Mouse (Mus musculus) megakaryocyte, adult 5-6 weeks (primary cell): ENCODE results near the gene Cdc14b. TPM values are rescaled to one million over a fixed set of nuclear protein-coding genes. Genes with fewer than 3 reads are reported as not detected.
A peak's percentile ranks its signal among the peaks of the same experiment; 100 is the strongest.

Source experiments
- ATAC-seq: 2 replicates; pipeline ENCODE4 v1.8.0; 2016; ENCODE audit warnings: mild to moderate bottlenecking, inconsistent platforms; ENCODE audit not compliant: poor library complexity, severe bottlenecking
- total RNA-seq, 2 experiments: library from RNA; stranded (forward) in 1 of 2; stranded (reverse) in 1 of 2; fragments of 153-499, 151-499 nt in 1 of 2; fragments of 221-1000, 200-1000 nt in 1 of 2; gene quantifications; 2 replicates each; pipeline versions ENCODE4 v1.2.3 to v1.2.4; 2015 to 2017

Gene Cdc14b
- total RNA-seq (2015) = 5.0 and 5.1 TPM in 2 replicates
- 3.7 and 5.1 TPM in 2 replicates for total RNA-seq (2017)

- ATAC-seq = peak; percentile 75
Observed at GRCm38 (mm10) chr13:64274879-64275753, at the start of gene Cdc14b. TSS of gene Cdc14b (minus strand) at chr13:64275290.

GRCm38 (mm10) chr13:64322561-64323281, 47.6 kb upstream of the Cdc14b start:
- ATAC-seq = no peak

GRCm38 (mm10) chr13:64320334-64320733, 45.2 kb upstream of the Cdc14b start:
- no peak for ATAC-seq

DNA sequence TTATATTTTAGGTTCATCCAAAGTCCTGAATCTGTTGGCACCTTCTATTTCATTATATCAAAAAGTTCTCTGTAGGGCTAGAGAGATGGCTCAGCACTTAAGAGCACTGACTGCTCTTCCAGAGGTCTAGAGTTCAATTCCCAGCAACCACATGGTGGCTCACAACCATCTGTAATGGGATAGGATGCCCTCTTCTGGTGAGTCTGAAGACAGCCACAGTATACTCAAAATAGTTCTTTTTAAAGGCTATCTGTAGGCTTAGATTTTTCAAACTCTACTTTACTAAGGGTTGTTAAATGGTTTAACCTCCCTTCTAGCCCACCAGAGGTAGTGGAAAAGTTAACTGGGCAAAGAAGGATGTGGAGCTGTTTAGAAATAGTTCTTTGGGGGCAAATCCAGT, 44.7 kb upstream of the Cdc14b start:
- ATAC-seq = no peak

- ATAC-seq = no peak
Observed at GRCm38 (mm10) chr13:64318355-64318754, 43.3 kb upstream of the Cdc14b start.

DNA sequence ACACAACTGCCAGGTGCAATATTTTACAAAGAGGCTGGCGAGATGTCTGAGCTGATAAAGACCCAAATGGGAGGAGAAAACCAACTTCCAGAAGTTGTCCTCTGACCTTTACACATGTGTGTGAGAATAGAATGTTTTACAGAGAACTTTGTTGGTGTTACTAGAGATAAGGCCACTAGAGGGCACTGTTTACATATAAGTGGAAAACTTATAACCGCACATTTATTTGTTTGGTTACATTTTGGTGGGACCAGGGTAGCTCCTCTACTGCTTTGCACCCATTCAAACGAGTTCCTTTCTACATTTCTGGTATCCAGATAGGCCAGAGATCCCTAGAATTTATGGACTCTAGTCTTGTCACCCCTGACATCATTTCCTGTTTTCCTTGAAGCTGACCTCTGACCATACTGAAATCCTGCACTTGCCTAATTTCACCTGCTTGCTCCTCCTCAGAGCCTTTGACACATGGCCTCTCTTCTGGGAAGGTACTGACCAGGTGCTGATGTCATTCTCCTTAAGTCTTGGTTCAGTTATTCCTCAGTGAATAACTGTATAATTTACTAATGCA, 40.5 kb upstream of the Cdc14b start:
- peak; percentile 43 for ATAC-seq

- ATAC-seq = no peak
Observed at GRCm38 (mm10) chr13:64314041-64314440, 39.0 kb upstream of the Cdc14b start.

DNA sequence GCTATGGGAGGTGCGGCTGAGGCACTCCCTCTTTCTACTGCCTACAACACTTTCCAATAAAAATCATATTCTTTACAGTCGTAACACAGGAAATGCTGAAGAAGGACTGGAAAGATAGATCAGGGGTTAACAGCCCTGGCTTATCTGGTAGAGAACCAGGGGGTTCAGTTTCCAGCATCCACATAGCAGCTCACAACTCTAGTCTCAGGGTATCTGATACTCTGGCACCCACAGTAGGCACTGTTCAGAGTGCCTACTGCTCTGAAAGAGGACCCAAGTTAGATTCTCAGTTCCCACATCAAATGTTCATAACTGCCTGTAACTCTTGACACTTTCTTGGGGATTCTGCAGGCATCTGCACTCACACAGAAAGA, 37.8 kb upstream of the Cdc14b start:
- peak; percentile 3 for ATAC-seq

DNA sequence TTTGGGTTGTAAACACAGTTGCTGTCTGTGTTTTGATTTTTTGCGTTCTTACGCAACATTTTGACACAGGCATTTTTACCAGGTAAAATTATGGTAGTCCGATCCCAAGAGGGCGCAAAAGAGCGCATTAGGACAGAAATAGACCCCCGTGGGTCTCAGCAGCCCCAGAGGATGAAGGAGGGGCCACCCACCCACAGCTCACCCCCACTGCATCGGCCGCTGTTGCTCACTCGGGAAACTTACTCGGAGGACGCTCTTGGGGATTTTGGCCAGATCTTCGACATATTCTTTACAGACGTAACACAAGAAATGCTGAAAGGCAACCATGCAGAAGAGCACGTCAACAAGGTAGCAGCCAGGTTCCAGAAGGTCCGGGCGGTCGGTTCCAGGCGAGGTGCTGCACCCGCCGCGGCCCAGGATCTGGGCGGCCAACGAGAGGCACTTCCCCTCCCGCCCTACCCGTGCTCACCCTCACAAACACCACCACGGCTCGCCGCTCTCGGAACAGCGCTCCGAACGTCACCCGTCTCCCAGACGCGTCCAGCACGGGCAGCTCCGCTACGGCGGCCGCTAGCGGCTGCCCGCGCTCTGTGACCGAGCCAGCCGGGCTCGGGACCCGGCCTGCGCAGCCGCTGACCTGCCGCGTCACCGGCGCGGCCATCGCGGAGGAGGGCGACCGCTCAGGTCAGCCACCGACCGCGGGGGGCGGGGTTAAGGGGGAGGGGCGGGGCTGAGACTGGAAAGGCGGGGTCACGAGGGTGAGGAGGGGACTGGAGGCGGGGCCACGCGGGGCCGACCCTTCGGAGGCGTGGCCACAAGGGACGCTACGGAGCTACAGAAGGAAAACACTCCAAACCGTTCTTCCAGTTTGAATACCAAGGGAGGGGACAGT, 37.2 kb upstream of the Cdc14b start, which contains the start of gene Aaed1:
Gene Aaed1 (minus strand): TSS at position 687 of the 892 bp plus-strand sequence.
- peak; percentile 79 for ATAC-seq

DNA sequence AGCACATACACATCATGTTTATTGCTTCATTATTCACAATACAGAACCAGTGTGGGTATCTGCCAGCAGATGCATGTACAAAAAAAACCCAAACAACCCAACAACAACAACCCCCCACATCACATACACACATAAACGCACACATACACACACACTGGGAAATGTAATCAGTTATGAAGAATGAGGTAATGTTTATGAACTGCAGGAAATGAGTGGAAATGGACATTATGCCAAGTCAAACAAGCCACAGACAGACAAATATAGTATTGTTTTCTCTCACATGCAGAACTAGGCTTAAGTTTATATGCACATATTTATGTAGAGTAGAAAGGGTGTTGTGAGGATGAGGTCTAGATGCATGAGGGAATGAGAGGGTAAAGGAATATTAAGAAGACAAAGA, 36.2 kb upstream of the Cdc14b start:
- ATAC-seq = no peak

DNA sequence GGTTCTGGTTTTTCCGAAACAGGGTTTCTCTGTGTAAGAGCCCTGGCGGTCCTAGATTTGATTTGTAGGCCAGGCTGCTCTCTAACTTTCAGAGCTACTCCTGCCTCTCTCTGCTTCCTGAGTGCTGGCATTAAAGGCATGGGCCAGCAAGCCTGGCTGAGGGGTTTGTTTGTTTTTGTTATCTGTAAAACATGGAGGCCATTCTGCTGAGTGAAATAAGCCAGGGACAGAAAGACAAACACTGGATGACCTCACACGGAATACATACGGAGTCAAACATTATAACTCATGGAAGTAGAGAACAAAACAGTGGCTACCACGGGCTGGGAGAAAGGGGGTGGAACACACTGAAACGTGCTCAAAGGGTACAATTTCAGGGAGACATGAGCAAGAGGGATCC, 35.5 kb upstream of the Cdc14b start:
- ATAC-seq = no peak

DNA sequence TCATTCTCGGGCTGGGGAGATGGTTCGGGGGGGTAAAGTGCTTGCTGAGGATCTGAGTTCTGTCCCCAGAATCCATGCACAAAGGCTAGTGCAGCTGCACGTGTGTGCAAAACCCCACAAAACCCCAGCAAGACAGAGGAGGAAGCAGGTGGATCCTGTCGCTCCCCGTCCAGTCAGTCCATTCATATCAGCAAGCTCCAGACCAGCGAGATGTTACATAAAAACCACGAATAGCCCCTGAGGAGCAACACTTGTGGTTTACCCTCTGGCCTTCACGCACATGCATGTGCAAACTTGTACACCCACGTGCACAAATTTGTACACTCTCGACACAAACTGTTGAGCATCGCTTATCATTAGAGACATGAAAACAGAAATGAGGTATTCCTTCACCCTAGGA, 34.8 kb upstream of the Cdc14b start:
- ATAC-seq = no peak

- no peak for ATAC-seq
Observed at GRCm38 (mm10) chr13:64309036-64309435, 33.9 kb upstream of the Cdc14b start.

DNA sequence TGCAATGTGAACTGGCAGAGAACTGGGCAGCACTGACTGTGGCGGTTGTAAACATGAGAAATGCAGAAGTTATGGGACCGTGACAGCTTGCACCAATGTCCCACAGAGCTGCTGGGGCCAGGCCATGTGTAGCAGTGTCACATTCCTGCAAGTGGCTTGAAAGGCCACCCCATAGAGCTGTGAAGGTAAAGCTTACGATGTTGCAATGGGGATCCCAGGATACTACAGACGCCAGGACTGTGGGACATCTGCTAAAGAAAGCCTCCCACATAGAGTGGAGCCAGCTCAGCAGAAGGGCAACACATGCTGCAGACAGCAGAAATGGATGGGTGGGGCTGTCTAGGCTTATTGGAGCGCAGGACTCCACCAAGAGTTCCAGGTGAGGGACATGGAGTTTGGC, 32.4 kb upstream of the Cdc14b start:
- ATAC-seq = no peak

GRCm38 (mm10) chr13:64306078-64306477, 31.0 kb upstream of the Cdc14b start:
- ATAC-seq = peak; percentile 73

DNA sequence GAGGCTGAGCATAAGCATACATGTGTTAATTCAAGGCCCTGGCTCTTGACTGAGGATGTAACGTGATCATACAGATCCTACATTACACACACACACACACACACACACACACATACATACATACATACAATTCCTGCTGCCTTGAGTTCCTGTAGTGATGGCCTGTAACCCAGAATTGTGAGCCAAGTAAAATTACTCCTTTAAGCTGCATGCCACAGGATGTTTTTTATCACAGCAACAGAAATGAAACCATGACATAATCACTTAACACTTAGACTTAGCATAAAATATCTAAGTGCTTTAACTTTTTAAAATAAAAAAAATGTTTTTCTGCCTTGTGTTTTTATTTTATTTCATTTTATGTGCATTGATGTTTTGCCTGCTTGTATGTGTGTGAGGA, 24.0 kb upstream of the Cdc14b start:
- ATAC-seq = no peak

- no peak for ATAC-seq
Observed at GRCm38 (mm10) chr13:64286791-64287190, 11.7 kb upstream of the Cdc14b start.

GRCm38 (mm10) chr13:64286321-64286720, 11.2 kb upstream of the Cdc14b start:
- ATAC-seq = no peak

DNA sequence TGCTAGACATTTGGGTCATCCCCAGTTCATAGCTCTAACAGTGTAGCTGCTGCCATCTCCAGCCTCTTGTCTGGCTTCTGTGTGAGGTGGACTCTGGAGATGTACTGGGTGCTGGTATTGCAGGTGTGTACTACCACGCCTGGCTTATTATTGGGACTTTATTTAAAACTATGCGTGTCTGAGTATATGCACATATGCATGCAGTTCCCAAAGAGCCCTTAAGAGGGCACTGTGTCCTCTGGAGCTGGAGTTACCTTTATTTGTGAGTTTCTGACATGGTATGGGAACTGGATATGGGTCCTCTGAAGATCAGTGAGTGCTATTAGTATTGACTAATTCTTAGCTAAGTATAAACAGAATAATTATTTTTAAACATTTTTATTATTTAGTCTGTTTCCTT, 9.6 kb upstream of the Cdc14b start:
- ATAC-seq = no peak

DNA sequence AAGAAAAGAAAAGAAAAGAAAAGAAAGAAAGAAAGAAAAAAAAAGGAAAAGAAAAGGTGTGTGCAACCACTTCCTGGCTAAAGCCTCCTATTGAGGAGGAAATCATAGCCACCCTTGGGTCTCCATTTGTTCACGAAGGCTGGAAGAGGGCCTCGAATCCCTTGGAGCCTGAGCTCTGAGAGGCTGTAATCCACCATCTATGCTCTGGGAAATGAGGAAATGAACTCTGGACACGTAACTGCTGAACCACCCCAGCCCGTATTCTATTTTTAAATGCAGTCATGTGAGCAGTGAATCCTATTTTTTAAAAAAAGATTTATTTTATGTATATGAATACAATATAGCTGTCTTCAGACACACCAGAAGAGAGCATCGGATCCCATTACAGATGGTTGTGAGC, 5.8 kb upstream of the Cdc14b start:
- peak; percentile 82 for ATAC-seq

DNA sequence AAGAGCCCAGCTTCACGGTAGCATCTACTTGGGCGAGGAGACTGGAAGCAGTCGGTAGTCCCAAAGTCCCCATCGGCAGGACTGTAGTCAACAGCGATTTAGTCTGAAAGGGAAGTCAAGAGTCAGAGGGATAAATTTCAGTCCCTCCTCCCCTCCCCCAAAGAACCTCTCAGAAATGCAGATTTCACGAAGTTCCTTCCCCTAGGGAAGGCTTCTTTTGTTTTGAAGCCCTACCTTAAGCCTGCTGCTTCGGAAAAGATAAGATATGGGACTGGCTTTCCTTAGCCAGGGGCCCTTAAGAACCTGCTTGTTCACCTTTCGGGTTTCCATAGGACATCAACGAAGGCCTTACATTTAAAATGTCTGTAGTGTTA, 651 bp upstream of the Cdc14b start:
- ATAC-seq = 0 out of 2 replicates have a peak, but pooled peaks have one; percentile 11
